Mouse (Mus musculus): ENCODE data around the gene Rsc1a1.

The Rsc1a1 gene

GRCm38 (mm10) chr4:141685499-141685898, at the start of gene Rsc1a1:
Gene Rsc1a1, minus strand, starts transcription at chr4:141685599.
- no peak for DNase-seq (ENCODE audit: low read depth, low spot score)

- DNase-seq (ENCODE audit: low read depth, low spot score) = no peak
These were observed 49.8 kb upstream of the Rsc1a1 start for GRCm38 (mm10) chr4:141735206-141735560.

GRCm38 (mm10) chr4:141734446-141735205, 49.2 kb upstream of the Rsc1a1 start:
- peak; percentile 97 for DNase-seq (ENCODE audit: low read depth, low spot score)

- DNase-seq (ENCODE audit: low read depth, low spot score) = no peak
These were observed 46.4 kb upstream of the Rsc1a1 start for GRCm38 (mm10) chr4:141731766-141732165.

- DNase-seq (ENCODE audit: low read depth, low spot score) = no peak
These were observed 45.0 kb upstream of the Rsc1a1 start for GRCm38 (mm10) chr4:141730401-141730800.

- DNase-seq (ENCODE audit: low read depth, low spot score) = no peak
These were observed 43.9 kb upstream of the Rsc1a1 start for GRCm38 (mm10) chr4:141729266-141729665.

- no peak for DNase-seq (ENCODE audit: low read depth, low spot score)
These were observed 40.3 kb upstream of the Rsc1a1 start for GRCm38 (mm10) chr4:141725738-141726137.

- DNase-seq (ENCODE audit: low read depth, low spot score) = no peak
These were observed 39.9 kb upstream of the Rsc1a1 start for GRCm38 (mm10) chr4:141725277-141725676.

- DNase-seq (ENCODE audit: low read depth, low spot score) = no peak
These were observed 39.2 kb upstream of the Rsc1a1 start for GRCm38 (mm10) chr4:141724594-141724993.

- DNase-seq (ENCODE audit: low read depth, low spot score) = no peak
These were observed 38.3 kb upstream of the Rsc1a1 start for GRCm38 (mm10) chr4:141723673-141724068.

- peak; percentile 96 for DNase-seq (ENCODE audit: low read depth, low spot score)
These were observed 37.6 kb upstream of the Rsc1a1 start, which contains the start of gene Ddi2 for GRCm38 (mm10) chr4:141722731-141723672. Gene Ddi2, minus strand, starts transcription at chr4:141723419.

GRCm38 (mm10) chr4:141721961-141722360, 36.6 kb upstream of the Rsc1a1 start:
- DNase-seq (ENCODE audit: low read depth, low spot score) = no peak

- DNase-seq (ENCODE audit: low read depth, low spot score) = peak; percentile 54
These were observed 35.5 kb upstream of the Rsc1a1 start for GRCm38 (mm10) chr4:141720761-141721523.

GRCm38 (mm10) chr4:141719304-141719703, 33.9 kb upstream of the Rsc1a1 start:
- DNase-seq (ENCODE audit: low read depth, low spot score) = no peak

GRCm38 (mm10) chr4:141717633-141718032, 32.2 kb upstream of the Rsc1a1 start:
- DNase-seq (ENCODE audit: low read depth, low spot score) = no peak

GRCm38 (mm10) chr4:141715027-141715426, 29.6 kb upstream of the Rsc1a1 start:
- no peak for DNase-seq (ENCODE audit: low read depth, low spot score)

- DNase-seq (ENCODE audit: low read depth, low spot score) = no peak
These were observed 28.3 kb upstream of the Rsc1a1 start for GRCm38 (mm10) chr4:141713598-141714142.

GRCm38 (mm10) chr4:141711250-141711649, 25.9 kb upstream of the Rsc1a1 start:
- DNase-seq (ENCODE audit: low read depth, low spot score) = no peak

GRCm38 (mm10) chr4:141708971-141709370, 23.6 kb upstream of the Rsc1a1 start:
- no peak for DNase-seq (ENCODE audit: low read depth, low spot score)

- no peak for DNase-seq (ENCODE audit: low read depth, low spot score)
These were observed 22.6 kb upstream of the Rsc1a1 start for GRCm38 (mm10) chr4:141708005-141708404.

- no peak for DNase-seq (ENCODE audit: low read depth, low spot score)
These were observed 19.9 kb upstream of the Rsc1a1 start for GRCm38 (mm10) chr4:141705331-141705730.
